Mouse (Mus musculus) liver, postnatal 0 days (tissue): ENCODE results near the gene Tnni1. TPM values are rescaled to one million over a fixed set of nuclear protein-coding genes. Genes with fewer than 3 reads are reported as not detected.

Source experiments
- ATAC-seq: fragments of 200-750 bp; cut with Nextera tagmentation; 2 replicates; pipeline ENCODE4 v1.8.0; 2017; ENCODE audit warnings: mild to moderate bottlenecking, moderate library complexity
- DNase-seq: peaks from one replicate; pipeline ENCODE4 v3.0.0-alpha.2; 2016
- H3K27ac ChIP-seq: fragments of 300-500 bp; sonication (generic); 2 replicates; pipeline ENCODE4 v1.5.1; 2014; ENCODE audit warnings: antibody characterized with exemption, moderate library complexity, mild to moderate bottlenecking, low read depth
- H3K27me3 ChIP-seq: fragments of 300-500 bp; sonication (generic); 2 replicates; pipeline ENCODE4 v1.6.1; 2014; ENCODE audit warnings: low read length, control low read depth, mixed read lengths; ENCODE audit not compliant: insufficient read depth
- H3K36me3 ChIP-seq: fragments of 300-500 bp; sonication (generic); replicated peaks from 2 replicates; pipeline ENCODE4 v1.6.1; 2014; ENCODE audit warnings: mild to moderate bottlenecking, control low read depth, low read length, moderate library complexity, mixed read lengths; ENCODE audit not compliant: insufficient read depth
- H3K4me1 ChIP-seq: fragments of 300-500 bp; sonication (generic); 2 replicates; pipeline ENCODE4 v1.6.1; 2014; ENCODE audit warnings: antibody characterized with exemption, mild to moderate bottlenecking, control low read depth; ENCODE audit not compliant: insufficient read depth
- H3K4me2 ChIP-seq: fragments of 300-500 bp; sonication (generic); 2 replicates; pipeline ENCODE4 v1.6.1; 2014; ENCODE audit warnings: low read depth, mild to moderate bottlenecking, low read length, moderate library complexity, mixed read lengths
- H3K4me3 ChIP-seq: fragments of 300-500 bp; sonication (generic); 2 replicates; pipeline ENCODE4 v1.5.1; 2014; ENCODE audit warnings: low read depth, low read length
- H3K9ac ChIP-seq: fragments of 300-500 bp; sonication (generic); replicated peaks from 2 replicates; pipeline ENCODE4 v1.6.1; 2014; ENCODE audit warnings: mild to moderate bottlenecking, moderate library complexity
- H3K9me3 ChIP-seq: fragments of 300-500 bp; sonication (generic); 2 replicates; pipeline ENCODE4 v1.6.1; 2016; ENCODE audit warnings: mild to moderate bottlenecking, control low read depth, low read length, mixed read lengths
- CTCF ChIP-seq: sonication (generic); IDR thresholded peaks from 2 replicates; pipeline ENCODE4 v1.5.1; 2016; ENCODE audit warnings: antibody characterized with exemption, low read depth
- EP300 ChIP-seq: IDR thresholded peaks from 2 replicates; pipeline ENCODE4 v1.6.1; 2016; ENCODE audit warnings: antibody characterized with exemption, low read depth, mild to moderate bottlenecking
- WGBS: fragments of 180-500 bp; shearing (Covaris S2); extraction: QIAGEN DNeasy Blood & Tissue Kit; methylation state at CpG from one replicate; pipeline ENCODE4 v1.1.7; 2014; ENCODE audit not compliant: insufficient replicate concordance; 5-methylcytosine and 5-hydroxymethylcytosine counted together
- polyA plus RNA-seq: library from polyadenylated mRNA; unstranded; fragments of >200 nt; fragmentation: Nextera tagmentation; extraction: Ambion mirVana; gene quantifications from 2 replicates; pipeline ENCODE4 v1.2.1, GENCODE M21; 2015

Gene Tnni1
- polyA plus RNA-seq, 1 experiment from 2014 or later = 1.2 TPM

DNA sequence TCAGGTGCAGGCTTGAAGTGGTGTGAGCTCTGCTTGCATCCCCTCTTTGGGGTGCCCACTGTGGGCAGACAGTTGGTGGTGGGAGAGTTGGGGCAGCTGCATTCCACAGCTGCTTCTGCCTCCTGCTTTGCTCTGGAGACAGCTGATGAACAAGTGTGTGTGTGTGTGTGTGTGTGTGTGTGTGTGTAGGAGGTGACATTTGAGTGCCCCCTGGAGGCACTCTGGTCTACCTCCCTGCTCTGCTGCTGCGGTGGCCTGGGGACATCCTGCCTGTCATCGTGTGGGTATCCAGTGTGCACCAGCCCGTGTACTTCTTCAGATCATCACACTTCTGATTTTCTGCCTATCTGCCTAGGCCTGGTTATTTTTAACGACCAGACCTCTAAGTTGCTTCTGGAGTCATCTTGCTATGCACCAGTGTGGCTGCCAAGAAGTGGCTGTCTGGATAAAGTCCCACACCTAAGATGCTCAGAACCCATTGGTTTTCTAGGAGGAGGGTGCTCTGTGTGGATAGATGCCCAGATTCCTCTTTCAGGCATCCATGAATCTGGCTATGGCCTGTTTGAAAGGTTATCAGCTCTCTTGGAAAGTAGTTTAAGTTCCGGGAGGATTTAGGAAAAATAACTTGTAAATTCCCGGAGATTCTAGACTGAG, 55.1 kb downstream of the Tnni1 start:
- 58% methylated on average over 6 of the region's 6 CpGs for WGBS
- H3K4me1 ChIP-seq = no peaks in the 10 kb centered on the region
- H3K9me3 ChIP-seq = no peaks in the 10 kb centered on the region
- H3K4me3 ChIP-seq = no peak overlapping the region
- 0 out of 2 replicates have a peak, but pooled peaks cover 2% of the 10 kb centered on the region for H3K27me3 ChIP-seq
- H3K27ac ChIP-seq = no peak overlapping the region
- no peak overlapping the region for H3K4me2 ChIP-seq
- no peak for TF ChIP-seq EP300
- peak; percentile 14; the same call in 1 of the 2 replicates for TF ChIP-seq CTCF
- ATAC-seq (no peak), DNase-seq (no peak)
- no peaks in the 10 kb centered on the region for H3K36me3 ChIP-seq
- H3K9ac ChIP-seq = no peak overlapping the region

- Histone ChIP-seq H3K4me2 (no peak overlapping the region), H3K9ac (no peak overlapping the region), H3K4me1 (no peaks in the 10 kb centered on the region), H3K36me3 (no peaks in the 10 kb centered on the region), H3K27me3 (0 out of 2 replicates have a peak, but pooled peaks cover 2% of the 10 kb centered on the region), H3K4me3 (no peak overlapping the region), H3K9me3 (no peaks in the 10 kb centered on the region), H3K27ac (no peak overlapping the region)
- no peak for ATAC-seq
- DNase-seq = no peak
- WGBS = 71% methylated on average over 8 of the region's 8 CpGs
- TF ChIP-seq CTCF (no peak), EP300 (no peak)
These were observed 55.7 kb downstream of the Tnni1 start for GRCm38 (mm10) chr1:135834983-135835382.

DNA sequence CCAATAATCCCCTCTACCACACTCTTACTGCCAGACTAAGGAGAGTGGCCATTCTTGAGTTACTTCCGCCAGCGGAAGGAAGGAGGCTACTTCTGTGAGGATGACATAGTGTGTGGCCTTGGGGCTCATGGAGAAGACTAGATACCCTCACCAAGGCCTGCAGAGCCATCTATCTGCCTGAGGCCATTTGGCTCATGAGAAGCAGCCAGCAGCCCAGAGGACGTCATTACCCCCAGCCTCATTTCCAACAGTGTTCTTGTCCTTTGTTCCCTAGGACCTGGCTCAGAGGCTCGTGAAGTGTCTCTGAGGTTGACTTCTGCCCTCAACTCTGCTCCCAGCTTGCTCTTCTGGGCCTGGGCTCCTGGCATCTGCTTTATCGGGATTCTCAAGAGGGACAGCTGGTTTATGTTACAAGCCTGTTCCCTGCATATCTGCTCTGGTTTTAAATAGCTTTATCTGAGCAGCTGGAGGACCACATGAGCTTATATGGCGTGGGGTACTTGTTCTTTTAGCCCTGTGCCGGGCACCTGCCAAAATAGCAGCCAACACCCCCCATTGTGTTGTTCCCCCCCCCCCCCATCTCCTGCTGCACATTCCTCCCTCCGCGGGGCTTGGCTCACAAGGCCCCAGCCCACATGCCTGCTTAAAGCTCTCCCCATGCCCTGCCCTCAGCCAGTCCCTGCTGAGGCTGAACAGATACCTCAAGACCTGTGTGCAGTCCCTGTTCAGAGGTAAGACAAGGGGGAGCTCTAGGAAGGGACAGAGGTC, 56.7 kb downstream of the Tnni1 start, which contains the start of gene Tnnt2:
Tnnt2 (plus strand) TSS at position 639 of the 768 bp plus-strand sequence.
- Histone ChIP-seq H3K4me1 (no peaks in the 10 kb centered on the region), H3K4me3 (no peak within 1 kb of the TSS), H3K27me3 (no peaks in the 10 kb centered on the region), H3K9me3 (no peaks in the 10 kb centered on the region), H3K9ac (no peak within 1 kb of the TSS), H3K36me3 (no peaks in the 10 kb centered on the region), H3K27ac (no peak within 1 kb of the TSS), H3K4me2 (no peak within 1 kb of the TSS)
- DNase-seq (no peak), ATAC-seq (no peak)
- WGBS = 44% methylated on average over 9 of the region's 9 CpGs
- TF ChIP-seq EP300 = no peak
- no peak for TF ChIP-seq CTCF

- H3K9me3 ChIP-seq = no peaks in the 10 kb centered on the region
- no peak overlapping the region for H3K9ac ChIP-seq
- H3K4me2 ChIP-seq = no peak overlapping the region
- H3K36me3 ChIP-seq = no peaks in the 10 kb centered on the region
- H3K4me1 ChIP-seq = no peaks in the 10 kb centered on the region
- H3K4me3 ChIP-seq = no peak overlapping the region
- ATAC-seq = no peak
- 57% methylated on average over 4 of the region's 4 CpGs for WGBS
- no peak overlapping the region for H3K27ac ChIP-seq
- H3K27me3 ChIP-seq = no peaks in the 10 kb centered on the region
- TF ChIP-seq CTCF (no peak), EP300 (no peak)
- no peak for DNase-seq
These were observed 59.4 kb downstream of the Tnni1 start for GRCm38 (mm10) chr1:135838626-135839025.

DNA sequence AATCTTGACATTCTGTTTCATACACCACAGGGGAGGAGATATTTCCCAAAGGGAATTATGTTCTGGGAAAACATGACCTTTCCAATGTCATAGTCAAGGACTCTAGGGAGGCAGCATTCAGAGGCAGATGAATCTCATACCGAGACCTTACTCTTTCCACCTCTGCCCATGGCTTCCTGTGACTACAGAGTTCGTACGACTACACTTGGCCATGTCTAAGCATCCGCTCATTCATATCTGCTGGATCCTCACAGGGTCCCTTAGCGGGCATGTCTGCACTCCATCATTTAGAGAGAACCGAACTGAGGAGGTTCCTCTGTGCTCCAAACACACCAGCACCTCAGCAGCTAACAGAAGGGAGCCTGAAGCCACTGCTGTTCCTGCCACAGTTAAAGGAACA, 59.8 kb downstream of the Tnni1 start:
- Histone ChIP-seq H3K4me2 (no peak overlapping the region), H3K4me3 (no peak overlapping the region), H3K27ac (no peak overlapping the region), H3K36me3 (no peaks in the 10 kb centered on the region), H3K4me1 (no peaks in the 10 kb centered on the region), H3K9me3 (no peaks in the 10 kb centered on the region), H3K27me3 (no peaks in the 10 kb centered on the region), H3K9ac (no peak overlapping the region)
- 78% methylated on average over 6 of the region's 6 CpGs for WGBS
- TF ChIP-seq CTCF (no peak), EP300 (no peak)
- ATAC-seq = no peak
- no peak for DNase-seq

DNA sequence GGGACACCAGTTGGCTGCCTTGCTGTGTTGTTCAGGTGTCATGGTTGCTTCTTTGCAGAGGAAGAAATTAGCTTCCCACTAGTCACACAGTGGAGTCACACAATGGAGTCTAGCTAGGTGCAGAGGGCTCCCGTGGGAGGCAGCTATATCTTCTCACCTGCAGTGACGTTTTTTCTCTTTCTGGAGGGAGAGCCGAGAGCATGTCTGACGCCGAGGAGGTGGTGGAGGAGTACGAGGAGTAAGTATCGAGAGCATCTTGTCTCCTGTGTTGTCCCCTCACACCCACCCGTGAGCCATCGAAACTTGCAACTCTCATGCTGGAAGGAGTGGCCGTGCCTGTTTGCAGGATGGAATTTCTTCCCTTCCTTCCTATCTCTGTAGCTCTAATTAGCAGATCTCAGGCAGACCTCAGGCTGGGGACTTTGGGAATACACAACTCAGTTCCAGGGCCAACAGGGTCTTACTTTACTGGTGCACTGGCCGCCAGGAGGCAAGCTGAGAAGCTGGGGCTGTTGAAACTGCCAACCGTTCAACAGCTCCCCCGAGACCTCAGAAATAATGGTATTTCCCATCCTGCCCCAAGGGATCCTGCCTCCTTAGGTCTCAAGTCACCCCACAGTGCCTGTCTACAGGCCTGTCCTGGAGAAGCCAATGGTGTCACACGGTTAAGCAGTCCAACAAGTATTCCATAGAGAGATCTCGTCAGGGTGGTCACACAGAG, 61.6 kb downstream of the Tnni1 start:
- H3K9me3 ChIP-seq = no peaks in the 10 kb centered on the region
- H3K27me3 ChIP-seq = no peaks in the 10 kb centered on the region
- H3K9ac ChIP-seq = no peak overlapping the region
- TF ChIP-seq CTCF (no peak), EP300 (no peak)
- no peaks in the 10 kb centered on the region for H3K36me3 ChIP-seq
- DNase-seq (no peak), ATAC-seq (no peak)
- no peak overlapping the region for H3K4me3 ChIP-seq
- H3K27ac ChIP-seq = no peak overlapping the region
- WGBS = 57% methylated on average over 15 of the region's 15 CpGs
- H3K4me2 ChIP-seq = no peak overlapping the region
- no peaks in the 10 kb centered on the region for H3K4me1 ChIP-seq
